Mouse (Mus musculus): ENCODE measurements around the gene Pde10a. TPM values are rescaled to one million over a fixed set of nuclear protein-coding genes. Genes with fewer than 3 reads are reported as not detected.

Pde10a gene
- polyA plus RNA-seq, 1 experiment from 2014 or later, result 11.4 TPM

GRCm38 (mm10) chr17:8952951-8953350, 427.8 kb downstream of the Pde10a start:
- ATAC-seq (ENCODE audit: low FRiP score, low read depth), result no peak

DNA sequence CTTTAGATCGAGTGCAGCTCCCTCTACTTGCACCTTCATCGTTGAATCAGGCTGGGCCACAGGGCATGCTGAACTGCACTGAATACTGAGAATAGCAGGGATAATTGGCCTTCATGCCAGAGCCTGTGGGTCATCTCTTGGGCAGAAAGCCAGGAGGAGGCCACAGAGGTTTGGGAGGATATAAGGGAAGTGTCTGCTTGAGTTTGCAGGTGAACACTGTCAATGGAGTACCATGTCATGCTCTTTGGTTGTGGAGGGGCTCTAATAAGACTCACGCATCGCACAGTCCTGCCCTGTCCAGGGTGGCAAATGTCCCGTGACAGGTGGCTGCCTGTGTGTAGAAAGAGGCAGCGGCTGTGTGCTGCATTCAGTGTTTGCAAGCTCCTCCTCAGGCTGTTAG, 433.0 kb downstream of the Pde10a start:
- ATAC-seq (ENCODE audit: low FRiP score, low read depth), result no peak
- H3K36me3 ChIP-seq, result peaks cover 2% of the 10 kb centered on the region; the same call in 1 of the 2 replicates
- 85% methylated on average over 6 of the region's 6 CpGs for WGBS

More at GRCm38 (mm10) chr17:8952951-8953350, 427.8 kb downstream of the Pde10a start:
- Histone ChIP-seq H3K4me1 (no peaks in the 10 kb centered on the region), H3K27me3 (replicated peaks) (no peaks in the 10 kb centered on the region), H3K27ac (no peak overlapping the region), H3K4me3 (no peak overlapping the region), H3K4me2 (replicated peaks) (no peak overlapping the region), H3K9ac (no peak overlapping the region), H3K36me3 (peaks cover 11% of the 10 kb centered on the region), H3K9me3 (no peaks in the 10 kb centered on the region)
- 86% methylated on average over 8 of the region's 8 CpGs for WGBS

DNA sequence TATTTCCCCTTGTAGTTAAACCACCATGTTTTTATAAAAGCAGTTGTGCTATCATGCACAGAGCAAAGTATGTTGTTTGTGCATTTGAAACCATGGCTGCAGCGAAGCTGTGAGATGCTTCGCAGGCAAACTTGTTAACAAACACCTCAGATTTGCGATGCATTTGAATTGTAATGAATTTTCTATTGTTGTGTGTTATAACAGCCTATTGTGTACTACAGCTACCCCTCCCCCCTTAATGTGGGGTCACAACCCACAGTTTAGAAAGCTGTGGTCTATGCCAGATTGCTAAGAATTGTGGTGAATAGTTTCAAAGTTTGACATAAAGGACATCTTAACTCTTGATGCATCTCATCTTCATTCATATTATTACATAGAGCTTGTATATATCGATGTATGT, 435.2 kb downstream of the Pde10a start:
- Histone ChIP-seq H3K4me1 (peaks cover 6% of the 10 kb centered on the region; the same call in 1 of the 2 replicates), H3K4me2 (replicated peaks) (no peak overlapping the region), H3K27ac (no peak overlapping the region), H3K27me3 (replicated peaks) (no peaks in the 10 kb centered on the region), H3K36me3 (peaks cover 7% of the 10 kb centered on the region; the same call in 1 of the 2 replicates), H3K4me3 (no peak overlapping the region), H3K9me3 (no peaks in the 10 kb centered on the region), H3K9ac (no peak overlapping the region)
- 67% methylated on average over 4 of the region's 4 CpGs for WGBS
- ATAC-seq (ENCODE audit: low FRiP score, low read depth), result no peak

More for the DNA sequence above, 433.0 kb downstream of the Pde10a start:
- no peaks in the 10 kb centered on the region for H3K27me3 ChIP-seq (replicated peaks)
- no peaks in the 10 kb centered on the region for H3K9me3 ChIP-seq
- no peak overlapping the region for H3K4me3 ChIP-seq
- no peak overlapping the region for H3K27ac ChIP-seq
- H3K9ac ChIP-seq, result no peak overlapping the region
- H3K4me1 ChIP-seq, result peaks cover 6% of the 10 kb centered on the region; the same call in 1 of the 2 replicates
- no peak overlapping the region for H3K4me2 ChIP-seq (replicated peaks)

GRCm38 (mm10) chr17:8961097-8961496, 435.9 kb downstream of the Pde10a start:
- no peak for ATAC-seq (ENCODE audit: low FRiP score, low read depth)
- H3K4me2 ChIP-seq (replicated peaks), result no peak overlapping the region
- no peak overlapping the region for H3K27ac ChIP-seq
- H3K9me3 ChIP-seq, result no peaks in the 10 kb centered on the region
- peaks cover 7% of the 10 kb centered on the region for H3K36me3 ChIP-seq
- H3K4me3 ChIP-seq, result no peak overlapping the region
- WGBS, result 84% methylated on average over 5 of the region's 5 CpGs
- peaks cover 6% of the 10 kb centered on the region; the same call in 1 of the 2 replicates for H3K4me1 ChIP-seq
- H3K27me3 ChIP-seq (replicated peaks), result no peaks in the 10 kb centered on the region
- H3K9ac ChIP-seq, result no peak overlapping the region

GRCm38 (mm10) chr17:8961644-8962043, 436.5 kb downstream of the Pde10a start:
- Histone ChIP-seq H3K9ac (no peak overlapping the region), H3K27me3 (replicated peaks) (no peaks in the 10 kb centered on the region), H3K27ac (no peak overlapping the region), H3K4me2 (replicated peaks) (no peak overlapping the region), H3K36me3 (peaks cover 7% of the 10 kb centered on the region), H3K9me3 (no peaks in the 10 kb centered on the region), H3K4me3 (no peak overlapping the region), H3K4me1 (peaks cover 6% of the 10 kb centered on the region; the same call in 1 of the 2 replicates)
- 38% methylated on average over 14 of the region's 14 CpGs for WGBS
- 0 out of 2 replicates have a peak, but pooled peaks have one; percentile 50 for ATAC-seq (ENCODE audit: low FRiP score, low read depth)

GRCm38 (mm10) chr17:8965177-8965576, 440.0 kb downstream of the Pde10a start:
- Histone ChIP-seq H3K9me3 (no peaks in the 10 kb centered on the region), H3K4me1 (peaks cover 6% of the 10 kb centered on the region; the same call in 1 of the 2 replicates), H3K4me2 (replicated peaks) (no peak overlapping the region), H3K9ac (no peak overlapping the region), H3K4me3 (no peak overlapping the region), H3K27me3 (replicated peaks) (no peaks in the 10 kb centered on the region), H3K36me3 (peaks cover 21% of the 10 kb centered on the region), H3K27ac (no peak overlapping the region)
- 93% methylated on average over 6 of the region's 6 CpGs for WGBS
- ATAC-seq (ENCODE audit: low FRiP score, low read depth), result no peak

DNA sequence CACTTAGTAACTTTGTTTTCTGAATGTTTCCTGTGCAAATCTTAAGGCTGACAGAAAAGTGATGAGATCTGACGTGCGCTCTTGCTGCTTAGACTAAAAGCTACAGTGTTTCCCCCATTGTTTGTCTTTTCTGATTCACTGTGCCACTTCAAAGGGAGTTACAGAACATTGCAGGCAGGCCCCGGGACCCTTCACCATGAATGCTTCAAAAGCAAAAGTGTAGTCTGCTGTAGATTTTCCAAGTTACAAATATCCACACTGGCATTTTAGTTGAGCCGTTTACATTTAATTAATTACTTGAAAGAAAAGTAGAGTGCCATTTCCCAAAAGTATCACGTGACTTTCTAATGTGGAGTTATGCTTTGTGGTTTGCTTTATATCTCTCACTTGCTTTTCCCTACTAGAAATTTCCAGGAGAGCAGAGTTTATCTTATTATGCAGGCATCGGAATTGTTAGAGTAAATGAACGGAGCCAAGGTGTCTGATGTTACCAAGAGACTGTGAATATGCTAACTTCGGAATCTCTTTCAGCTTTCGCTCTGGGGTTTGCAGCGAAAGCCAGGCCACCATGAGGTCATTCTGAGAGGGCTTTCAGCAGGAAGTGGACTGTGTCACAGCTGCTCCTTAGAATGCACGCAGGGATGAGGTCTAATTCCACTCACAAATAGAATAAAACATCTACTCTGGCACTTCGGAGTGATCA, 447.1 kb downstream of the Pde10a start:
- Histone ChIP-seq H3K36me3 (peaks cover 11% of the 10 kb centered on the region; the same call in 1 of the 2 replicates), H3K9ac (no peak overlapping the region), H3K4me3 (no peak overlapping the region), H3K27me3 (replicated peaks) (no peaks in the 10 kb centered on the region), H3K9me3 (no peaks in the 10 kb centered on the region), H3K4me2 (replicated peaks) (no peak overlapping the region), H3K27ac (no peak overlapping the region), H3K4me1 (peaks cover 13% of the 10 kb centered on the region)
- no peak for ATAC-seq (ENCODE audit: low FRiP score, low read depth)
- WGBS, result 29% methylated on average over 12 of the region's 12 CpGs

GRCm38 (mm10) chr17:8973331-8973730, 448.2 kb downstream of the Pde10a start:
- H3K36me3 ChIP-seq, result peaks cover 7% of the 10 kb centered on the region; the same call in 1 of the 2 replicates
- no peak overlapping the region for H3K9ac ChIP-seq
- no peak overlapping the region for H3K4me2 ChIP-seq (replicated peaks)
- H3K27me3 ChIP-seq (replicated peaks), result no peaks in the 10 kb centered on the region
- H3K27ac ChIP-seq, result no peak overlapping the region
- 66% methylated on average over 5 of the region's 5 CpGs for WGBS
- no peaks in the 10 kb centered on the region for H3K9me3 ChIP-seq
- ATAC-seq (ENCODE audit: low FRiP score, low read depth), result no peak
- no peak overlapping the region for H3K4me3 ChIP-seq
- H3K4me1 ChIP-seq, result peaks cover 13% of the 10 kb centered on the region

DNA sequence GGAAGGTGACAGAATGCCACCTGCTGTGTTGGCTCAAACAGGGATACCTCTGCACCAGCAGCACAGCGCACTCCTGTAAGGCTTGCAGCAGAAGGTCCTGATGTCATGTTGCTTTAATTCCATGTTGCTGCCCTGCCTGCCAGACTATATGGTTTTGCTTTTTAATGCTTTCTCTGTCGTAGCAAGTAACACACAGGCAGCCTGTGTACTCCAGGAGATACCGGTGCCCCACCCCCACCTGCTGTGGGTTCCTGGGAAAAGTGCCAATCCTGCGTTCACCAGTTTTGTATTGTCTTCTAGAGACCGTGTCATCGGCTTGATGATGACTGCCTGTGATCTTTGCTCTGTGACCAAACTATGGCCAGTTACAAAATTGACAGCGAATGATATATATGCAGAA, 449.3 kb downstream of the Pde10a start:
- Histone ChIP-seq H3K4me2 (replicated peaks) (no peak overlapping the region), H3K36me3 (peaks cover 10% of the 10 kb centered on the region; the same call in 1 of the 2 replicates), H3K27ac (no peak overlapping the region), H3K27me3 (replicated peaks) (no peaks in the 10 kb centered on the region), H3K9me3 (no peaks in the 10 kb centered on the region), H3K4me3 (no peak overlapping the region), H3K9ac (no peak overlapping the region), H3K4me1 (peaks cover 13% of the 10 kb centered on the region)
- 60% methylated on average over 7 of the region's 7 CpGs for WGBS
- ATAC-seq (ENCODE audit: low FRiP score, low read depth), result no peak

DNA sequence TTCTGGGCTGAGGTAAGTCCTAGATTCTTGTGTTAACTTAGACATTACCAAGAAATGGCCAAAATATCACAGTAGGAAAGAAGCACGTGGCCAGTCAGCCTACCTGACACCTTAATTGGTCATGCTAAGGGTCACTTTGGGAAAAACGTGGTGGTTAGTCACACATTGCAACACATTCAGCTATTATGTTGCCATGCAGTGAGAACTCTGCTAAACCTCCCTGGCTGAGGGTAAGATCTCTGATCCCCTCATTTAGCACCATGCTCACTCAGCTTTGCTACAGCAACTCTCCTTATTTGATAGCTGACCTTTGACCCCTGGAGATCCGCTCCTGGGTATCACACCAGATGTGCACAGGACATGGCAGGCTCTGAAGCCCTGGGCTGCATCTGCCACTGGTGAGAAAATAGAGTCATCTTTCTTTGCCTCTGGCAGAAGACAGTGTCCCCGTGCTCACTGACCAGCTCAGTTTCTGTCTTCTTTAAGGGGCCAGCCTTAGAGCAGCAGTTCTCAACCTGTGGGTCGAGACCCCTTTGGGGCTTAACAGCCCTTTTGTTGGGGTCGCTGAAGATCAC, 449.7 kb downstream of the Pde10a start:
- Histone ChIP-seq H3K9me3 (no peaks in the 10 kb centered on the region), H3K27ac (no peak overlapping the region), H3K4me3 (no peak overlapping the region), H3K4me2 (replicated peaks) (no peak overlapping the region), H3K36me3 (peaks cover 12% of the 10 kb centered on the region; the same call in 1 of the 2 replicates), H3K27me3 (replicated peaks) (no peaks in the 10 kb centered on the region), H3K9ac (no peak overlapping the region), H3K4me1 (peaks cover 13% of the 10 kb centered on the region)
- WGBS, result 47% methylated on average over 6 of the region's 6 CpGs
- ATAC-seq (ENCODE audit: low FRiP score, low read depth), result no peak

DNA sequence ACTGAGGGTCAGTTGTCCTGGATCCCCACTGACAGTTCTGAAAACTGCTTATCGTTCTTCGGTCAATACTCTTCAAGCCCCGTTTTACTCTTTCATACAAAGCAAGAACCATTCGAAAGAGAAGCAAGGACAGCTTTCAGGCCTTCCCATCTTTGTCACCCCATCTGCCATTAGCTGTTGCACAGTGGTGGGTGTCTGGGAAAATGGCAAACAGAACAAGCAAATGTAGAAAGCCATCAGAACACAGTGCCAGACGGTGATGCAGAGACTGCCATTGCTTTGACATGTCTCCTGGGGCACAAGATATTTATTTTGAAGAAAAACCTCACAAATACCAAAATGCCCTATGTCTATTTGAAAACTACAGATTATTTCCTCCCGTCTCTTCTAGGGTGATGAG, 451.6 kb downstream of the Pde10a start:
- H3K4me3 ChIP-seq, result no peak overlapping the region
- H3K36me3 ChIP-seq, result peaks cover 18% of the 10 kb centered on the region; the same call in 1 of the 2 replicates
- WGBS, result 94% methylated on average over 6 of the region's 6 CpGs
- no peaks in the 10 kb centered on the region for H3K9me3 ChIP-seq
- H3K4me2 ChIP-seq (replicated peaks), result no peak overlapping the region
- no peak overlapping the region for H3K9ac ChIP-seq
- no peaks in the 10 kb centered on the region for H3K27me3 ChIP-seq (replicated peaks)
- ATAC-seq (ENCODE audit: low FRiP score, low read depth), result no peak
- no peak overlapping the region for H3K27ac ChIP-seq
- H3K4me1 ChIP-seq, result peaks cover 13% of the 10 kb centered on the region

GRCm38 (mm10) chr17:8977271-8977670, 452.1 kb downstream of the Pde10a start:
- 87% methylated on average over 2 of the region's 2 CpGs for WGBS
- no peak overlapping the region for H3K9ac ChIP-seq
- H3K4me1 ChIP-seq, result peaks cover 13% of the 10 kb centered on the region
- no peak overlapping the region for H3K27ac ChIP-seq
- H3K4me2 ChIP-seq (replicated peaks), result no peak overlapping the region
- H3K36me3 ChIP-seq, result peaks cover 23% of the 10 kb centered on the region; the same call in 1 of the 2 replicates
- no peak overlapping the region for H3K4me3 ChIP-seq
- no peaks in the 10 kb centered on the region for H3K9me3 ChIP-seq
- ATAC-seq (ENCODE audit: low FRiP score, low read depth), result no peak
- H3K27me3 ChIP-seq (replicated peaks), result no peaks in the 10 kb centered on the region
